Mouse (Mus musculus): ENCODE measurements around the gene Gm4631. TPM values are rescaled to one million over a fixed set of nuclear protein-coding genes. Genes with fewer than 3 reads are reported as not detected.
"Not testable (repeated sequence)": the region's sequence is repeated elsewhere in the genome, so short reads cannot be mapped to it uniquely, and the experiment has no call there.

Gm4631 gene
- 10 to 100 TPM; 22.6 to 26.2 TPM for total RNA-seq (2021)
- long read RNA-seq, experiment 1, partial matches to known transcripts: 2 of 3 reads
- long read RNA-seq, experiment 1, other reads (novel, unspliced or antisense): 1 of 3 reads
- long read RNA-seq, experiment 2: 0 reads

DNA sequence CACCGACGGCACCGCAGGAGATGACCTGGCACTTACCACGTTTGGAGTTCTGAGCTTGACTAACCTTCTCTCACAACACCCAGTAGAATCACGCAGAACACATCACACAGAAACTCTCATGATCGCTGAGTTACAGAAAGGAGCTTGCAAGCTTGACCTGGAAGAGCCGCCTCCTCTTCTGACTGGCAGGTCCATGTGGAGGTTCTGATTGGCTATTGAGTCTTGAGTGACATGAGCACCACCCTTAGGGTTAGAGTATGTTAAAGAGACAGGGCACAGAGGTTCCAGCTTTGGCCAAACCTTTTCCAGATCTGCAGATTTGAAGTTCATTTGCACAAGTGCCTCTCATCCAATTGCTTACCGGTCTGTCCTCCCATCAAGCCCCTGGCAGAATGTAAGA lies at the start of gene Gm4631:
Gene Gm4631, minus strand, starts transcription at position 101 of the 400 bp plus-strand sequence.
- DNase-seq (ENCODE audit: low spot score in 2 of 2): not testable (repeated sequence)

DNA sequence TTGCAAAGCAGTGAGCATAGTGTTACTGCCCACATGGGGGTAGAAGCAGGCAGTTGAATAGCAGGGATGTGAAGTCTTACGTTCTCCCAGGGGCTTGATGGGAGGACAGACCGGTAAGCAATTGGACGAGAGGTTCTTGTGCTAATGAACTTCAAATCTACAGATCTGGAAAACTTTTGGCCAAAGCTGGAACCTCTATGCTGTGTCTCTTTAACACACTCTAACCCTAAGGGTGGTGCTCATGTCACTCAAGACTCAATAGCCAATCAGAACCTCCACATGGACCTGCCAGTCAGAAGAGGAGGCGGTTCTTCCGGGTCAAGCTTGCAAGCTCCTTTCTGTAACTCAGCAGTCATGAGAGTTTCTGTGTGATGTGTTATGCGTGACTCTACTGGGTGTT lies 34.1 kb upstream of the Gm4631 start, which contains the start of gene Zfp968:
Gene Zfp968, plus strand, starts transcription at position 301 of the 400 bp plus-strand sequence.
- DNase-seq (ENCODE audit: low spot score in 2 of 2): not testable (repeated sequence)

DNA sequence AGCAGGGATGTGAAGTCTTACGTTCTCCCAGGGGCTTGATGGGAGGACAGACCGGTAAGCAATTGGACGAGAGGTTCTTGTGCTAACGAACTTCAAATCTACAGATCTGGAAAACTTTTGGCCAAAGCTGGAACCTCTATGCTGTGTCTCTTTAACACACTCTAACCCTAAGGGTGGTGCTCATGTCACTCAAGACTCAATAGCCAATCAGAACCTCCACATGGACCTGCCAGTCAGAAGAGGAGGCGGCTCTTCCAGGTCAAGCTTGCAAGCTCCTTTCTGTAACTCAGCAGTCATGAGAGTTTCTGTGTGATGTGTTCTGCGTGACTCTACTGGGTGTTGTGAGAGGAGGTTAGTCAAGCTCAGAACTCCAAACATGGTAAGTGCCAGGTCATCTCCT lies 63.2 kb downstream of the Gm4631 start, which contains the start of gene Gm14440:
Gene Gm14440, plus strand, starts transcription at position 301 of the 400 bp plus-strand sequence.
- DNase-seq (ENCODE audit: low spot score in 2 of 2): not testable (repeated sequence)

Other genes starting within 250 kb of the Gm4631 start
- gene Gm14399, start 196.2 kb downstream of the Gm4631 start, total RNA-seq (2021): 10 to 100 TPM; 10.5 to 12.6 TPM
- gene Gm14443, start 162.3 kb downstream of the Gm4631 start, total RNA-seq (2021): 1 to 10 TPM in 1 of 2 experiments, under 1 TPM in 1; 0.49 to 1.2 TPM
- gene Gm14391, start 131.3 kb downstream of the Gm4631 start, total RNA-seq (2021): 10 to 100 TPM; 41.8 to 45.6 TPM
- 1 to 10 TPM in 1 of 2 experiments, not detected in 1; 6.3 TPM for gene Gm14440, start 63.1 kb downstream of the Gm4631 start, total RNA-seq (2021)
- gene Zfp968, start 34.2 kb upstream of the Gm4631 start, total RNA-seq (2021): 1 to 10 TPM; 4.3 to 4.8 TPM
- gene Gm4724, start 97.6 kb upstream of the Gm4631 start, total RNA-seq (2021): 1 to 10 TPM; 2.5 to 3.5 TPM
- 1 to 10 TPM; 2.1 to 2.7 TPM for gene Zfp965, start 131.8 kb upstream of the Gm4631 start, total RNA-seq (2021)

All from gastrocnemius, postnatal 4 days (tissue).